Mouse (Mus musculus) mesoderm, embryonic 11.5 days (tissue): Measurements from ENCODE around the gene Olfr601.
"Not testable (repeated sequence)": the region's sequence is repeated elsewhere in the genome, so short reads cannot be mapped to it uniquely, and the experiment has no call there.

Experiments
- DNase-seq: peaks from one replicate; pipeline ENCODE4 v3.0.0-alpha.2; 2012; ENCODE audit warnings: low read depth, low spot score

Olfr601 gene

DNA sequence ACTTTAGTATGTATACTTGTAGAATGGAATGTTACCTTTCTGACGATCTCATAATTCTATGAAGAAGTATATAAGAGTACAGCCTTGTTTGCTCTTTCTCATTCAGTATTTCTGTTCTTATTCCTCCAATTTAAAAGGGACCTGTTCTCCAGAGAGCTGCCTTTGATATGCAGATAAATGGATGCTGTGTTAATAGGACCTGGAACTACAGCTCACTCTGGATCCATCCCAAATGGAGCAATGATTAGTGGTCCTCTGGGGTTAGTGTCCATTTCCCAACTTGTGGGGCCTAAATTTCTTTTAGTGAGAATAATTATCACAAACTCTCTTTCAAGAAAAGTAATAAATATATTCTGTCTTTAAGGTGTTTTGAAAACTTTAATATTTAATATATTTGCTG is at the start of gene Olfr601:
Gene Olfr601 (minus strand): TSS at position 101 of the 400 bp plus-strand sequence.
- no peak for DNase-seq

DNA sequence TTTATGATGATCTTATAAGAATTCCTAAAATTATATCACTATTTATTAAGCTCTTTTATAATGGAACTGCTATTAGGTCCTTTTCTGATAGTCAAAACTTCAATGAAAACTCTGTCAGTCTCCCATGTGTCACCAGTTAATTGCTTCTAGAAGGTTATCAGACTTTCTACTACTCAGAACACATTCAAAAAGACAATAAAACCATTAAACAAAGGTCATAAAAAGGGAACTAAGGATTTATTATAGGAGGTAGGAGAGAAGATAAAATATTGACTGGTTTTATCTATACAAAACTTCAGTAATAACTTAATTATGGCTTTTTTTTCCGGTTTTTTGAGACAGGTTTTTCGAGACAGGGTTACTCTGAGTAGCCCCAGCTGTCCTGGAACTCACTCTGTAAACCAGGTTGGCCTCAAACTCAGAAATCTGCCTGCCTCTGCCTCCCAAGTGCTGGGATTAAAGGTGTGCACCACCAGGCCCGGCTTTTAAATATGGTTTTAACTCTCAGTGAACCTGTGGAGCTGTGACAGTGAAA is 44.1 kb upstream of the Olfr601 start:
- not testable (repeated sequence) for DNase-seq

DNA sequence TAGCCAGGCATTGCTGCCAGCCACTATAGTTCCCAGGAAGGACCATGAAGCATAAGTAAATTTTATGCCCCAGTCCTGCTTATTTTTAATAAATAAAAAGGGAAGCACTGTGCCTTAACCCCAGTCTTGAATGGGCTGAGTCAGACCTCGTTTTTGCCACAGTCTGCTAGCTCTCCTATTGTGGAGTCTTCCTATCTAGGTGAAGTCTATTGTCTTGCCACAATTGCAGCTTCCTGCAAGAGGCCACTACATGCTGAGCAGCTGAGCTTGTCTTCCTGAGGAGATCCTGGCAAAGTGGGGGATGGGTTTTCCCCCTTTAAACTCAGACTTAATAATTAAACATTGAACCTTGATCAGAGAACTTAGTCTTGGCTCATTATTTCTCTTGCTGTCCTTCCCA is 36.5 kb upstream of the Olfr601 start:
- no peak for DNase-seq

DNA sequence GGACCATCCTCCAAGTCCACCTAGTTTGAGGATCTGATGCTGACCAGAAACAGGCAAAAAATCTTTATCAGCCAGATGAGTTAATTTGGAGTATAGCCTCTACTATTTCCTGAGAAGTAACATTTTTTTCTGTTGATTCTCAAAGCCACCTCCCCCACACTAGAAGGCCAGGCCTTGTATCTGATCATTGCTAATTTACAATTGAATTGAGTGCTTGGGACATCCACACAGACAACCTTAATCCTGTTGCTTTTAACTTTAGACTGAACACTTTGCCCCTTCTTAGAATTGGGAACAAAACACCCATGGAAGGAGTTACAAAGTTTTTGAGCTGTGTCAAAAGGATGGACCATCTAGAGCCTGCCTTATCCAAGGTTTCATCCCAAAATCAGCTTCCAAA is 35.3 kb upstream of the Olfr601 start:
- DNase-seq = no peak

DNA sequence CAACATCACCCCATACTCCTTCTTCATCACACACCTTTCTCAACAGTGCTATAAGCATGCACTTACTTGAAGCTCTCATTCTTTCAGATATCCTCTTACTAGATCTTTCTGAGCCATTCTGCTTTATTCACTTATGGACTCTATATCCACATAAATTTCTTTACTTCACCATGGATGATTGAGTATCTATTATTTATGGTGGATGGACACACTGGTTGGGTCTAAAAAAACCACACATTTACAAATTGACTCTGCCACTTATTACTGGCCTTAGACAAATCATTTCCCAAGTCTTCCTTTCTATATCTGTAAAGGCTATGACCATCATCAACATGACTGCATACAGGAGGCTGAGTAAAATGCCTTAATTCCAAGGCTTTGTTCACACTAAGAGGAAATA is 23.6 kb upstream of the Olfr601 start, which contains the start of gene Olfr603:
Gene Olfr603 (minus strand): TSS at position 101 of the 400 bp plus-strand sequence.
- no peak for DNase-seq

DNA sequence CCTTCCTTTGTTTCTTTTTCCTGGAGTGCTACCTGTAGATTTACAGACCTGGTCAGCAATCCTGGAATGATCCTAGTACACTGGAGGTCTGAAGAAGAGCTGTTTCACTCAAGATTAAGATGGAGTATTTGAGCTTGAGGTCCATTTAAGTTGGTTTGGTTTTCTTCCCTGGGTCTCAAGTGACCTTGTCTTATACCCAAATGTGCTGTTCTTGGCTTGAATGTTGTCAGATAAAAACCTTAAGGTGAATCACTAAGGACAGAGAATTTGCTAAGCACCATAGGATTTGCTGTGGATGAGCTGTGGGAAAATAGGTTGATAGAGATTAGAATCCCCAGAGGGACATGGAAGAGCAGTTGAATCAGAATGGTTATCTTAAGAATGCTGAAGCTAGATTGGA is 12.9 kb downstream of the Olfr601 start, which contains the start of gene Olfr600:
Gene Olfr600 (minus strand): TSS at position 101 of the 400 bp plus-strand sequence.
- DNase-seq = no peak

DNA sequence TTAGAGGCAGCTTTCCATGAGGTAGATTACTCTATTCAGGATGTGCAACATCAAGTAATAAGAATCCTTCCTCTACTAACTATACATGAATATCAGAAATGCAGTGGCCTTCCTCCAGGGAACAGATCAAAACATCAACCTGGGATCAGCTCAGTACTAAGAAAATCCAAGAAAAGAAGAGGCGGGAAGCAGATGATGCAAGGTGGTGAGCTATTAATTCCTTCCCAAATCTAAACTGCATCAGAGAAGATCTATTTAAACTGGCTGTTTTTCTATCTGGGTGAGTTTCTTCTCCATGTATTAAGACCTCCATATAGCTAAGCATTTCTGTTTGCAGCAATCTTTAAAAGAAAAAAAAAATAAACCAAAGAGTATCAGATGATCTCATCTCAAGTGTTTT is 26.8 kb downstream of the Olfr601 start, which contains the start of gene Olfr599:
Gene Olfr599 (plus strand): TSS at position 301 of the 400 bp plus-strand sequence.
- DNase-seq = no peak

DNA sequence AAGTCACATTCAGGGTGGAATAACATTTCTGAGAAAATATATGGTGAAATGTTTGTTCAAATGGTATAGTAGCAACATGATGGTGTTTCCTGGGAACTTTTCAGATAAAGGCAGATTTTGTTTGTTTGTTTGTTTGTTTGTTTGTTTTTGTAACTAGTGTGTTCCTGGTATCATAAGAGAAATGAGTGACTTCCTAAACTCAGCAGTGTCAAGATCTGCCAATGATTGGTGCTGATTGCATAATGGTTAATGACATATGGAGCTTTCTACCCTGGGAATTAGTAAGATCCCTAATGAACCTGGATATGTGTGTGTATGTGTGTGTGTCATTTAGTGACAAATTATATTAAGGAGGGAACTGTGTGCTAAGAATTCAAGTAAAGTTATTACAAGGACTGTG is 39.2 kb downstream of the Olfr601 start, which contains the start of gene Olfr598:
Gene Olfr598 (plus strand): TSS at position 301 of the 400 bp plus-strand sequence.
- no peak for DNase-seq

DNA sequence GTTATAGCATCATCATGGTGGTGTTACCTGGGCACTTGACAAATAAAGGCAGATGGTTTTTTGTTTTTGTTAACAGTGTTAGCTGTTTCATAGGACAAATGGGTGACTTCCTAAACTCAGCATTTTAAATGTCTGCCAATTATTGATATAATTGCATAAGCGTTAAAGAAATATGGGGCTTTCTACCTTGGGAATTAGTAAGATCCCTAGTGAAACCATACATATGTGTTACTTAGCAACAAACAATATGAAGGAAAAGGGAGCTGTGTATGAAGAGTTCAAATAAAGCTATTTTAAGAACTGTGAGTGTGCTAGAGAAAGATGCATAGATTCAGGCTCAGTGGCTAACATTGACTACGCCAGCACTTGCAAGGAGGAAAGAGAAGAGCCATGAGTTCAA is 46.4 kb downstream of the Olfr601 start, which contains the start of gene Olfr597:
Gene Olfr597 (plus strand): TSS at position 301 of the 400 bp plus-strand sequence.
- DNase-seq = not testable (repeated sequence)
